Mouse (Mus musculus) limb, embryonic 15.5 days (tissue): ENCODE results near the gene Shisa3. TPM values are rescaled to one million over a fixed set of nuclear protein-coding genes. Genes with fewer than 3 reads are reported as not detected.

Experiments used
- ATAC-seq: fragments of 200-750 bp; cut with Nextera tagmentation; 2 replicates; pipeline ENCODE4 v1.8.0; 2017; ENCODE audit warnings: low read depth, moderate TSS enrichment; ENCODE audit not compliant: insufficient number of reproducible peaks, low FRiP score, low TSS enrichment
- H3K27ac ChIP-seq: fragments of 300-500 bp; sonication (generic); 2 replicates; pipeline ENCODE4 v1.5.1; 2015; ENCODE audit warnings: moderate library complexity, mild to moderate bottlenecking, inconsistent platforms
- H3K27me3 ChIP-seq: fragments of 300-500 bp; sonication (generic); 2 replicates; pipeline ENCODE4 v1.6.1; 2015; ENCODE audit warnings: inconsistent platforms
- H3K36me3 ChIP-seq: fragments of 300-500 bp; sonication (generic); 2 replicates; pipeline ENCODE4 v1.6.1; 2015; ENCODE audit warnings: inconsistent platforms
- H3K4me1 ChIP-seq: fragments of 300-500 bp; sonication (generic); 2 replicates; pipeline ENCODE4 v1.6.1; 2015; ENCODE audit warnings: inconsistent platforms
- H3K4me2 ChIP-seq: fragments of 300-500 bp; sonication (generic); 2 replicates; pipeline ENCODE4 v1.6.1; 2015; ENCODE audit warnings: mild to moderate bottlenecking, inconsistent platforms
- H3K4me3 ChIP-seq: fragments of 300-500 bp; sonication (generic); 2 replicates; pipeline ENCODE4 v1.5.1; 2015; ENCODE audit warnings: mild to moderate bottlenecking, inconsistent platforms
- H3K9ac ChIP-seq: fragments of 300-500 bp; sonication (generic); 2 replicates; pipeline ENCODE4 v1.6.1; 2015; ENCODE audit warnings: inconsistent platforms
- H3K9me3 ChIP-seq: fragments of 300-500 bp; sonication (generic); 2 replicates; pipeline ENCODE4 v1.6.1; 2016; ENCODE audit warnings: inconsistent platforms
- WGBS: fragments of 180-500 bp; shearing (Covaris S2); methylation state at CpG from one replicate; pipeline ENCODE4 v1.1.7; 2015; 5-methylcytosine and 5-hydroxymethylcytosine counted together
- microRNA-seq: library from miRNA; unstranded; fragments of <30 nt; microRNA quantifications from one replicate; pipeline ENCODE4, GENCODE M21; 2016
- polyA plus RNA-seq: library from polyadenylated mRNA; unstranded; fragments of >200 nt; fragmentation: Nextera tagmentation; extraction: Ambion mirVana; gene quantifications from 2 replicates; pipeline ENCODE4 v1.2.1, GENCODE M21; 2015

Shisa3 gene
- polyA plus RNA-seq, 1 experiment from 2014 or later, result 2.8 TPM

DNA sequence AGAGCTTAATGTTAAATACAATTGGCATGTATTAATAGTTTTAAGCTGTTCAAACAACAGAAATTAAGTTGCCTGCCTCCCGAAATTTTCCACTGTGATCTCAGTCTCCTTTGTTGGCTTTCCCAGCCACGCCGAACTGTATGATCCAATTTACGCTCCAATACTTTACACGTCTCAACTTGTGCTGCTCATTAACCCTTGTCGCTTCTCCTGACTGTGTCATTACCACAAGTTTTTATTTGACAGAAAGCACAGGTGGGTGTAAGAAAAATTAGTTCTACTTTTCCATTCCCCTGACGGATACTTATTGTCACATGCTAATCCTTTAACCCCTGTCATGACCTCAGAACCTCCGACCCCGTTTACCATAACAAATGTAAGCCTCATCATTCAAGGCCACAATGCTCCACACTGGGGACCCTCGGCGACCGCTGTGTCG is 49.2 kb downstream of the Shisa3 start:
- Histone ChIP-seq H3K36me3 (no peaks in the 10 kb centered on the region), H3K9me3 (no peaks in the 10 kb centered on the region), H3K4me3 (no peak overlapping the region), H3K4me1 (no peaks in the 10 kb centered on the region), H3K27me3 (no peaks in the 10 kb centered on the region; the same call in 1 of the 2 replicates), H3K27ac (no peak overlapping the region), H3K9ac (no peak overlapping the region), H3K4me2 (no peak overlapping the region)
- no peak for ATAC-seq
- WGBS, result 39% methylated on average over 13 of the region's 13 CpGs

DNA sequence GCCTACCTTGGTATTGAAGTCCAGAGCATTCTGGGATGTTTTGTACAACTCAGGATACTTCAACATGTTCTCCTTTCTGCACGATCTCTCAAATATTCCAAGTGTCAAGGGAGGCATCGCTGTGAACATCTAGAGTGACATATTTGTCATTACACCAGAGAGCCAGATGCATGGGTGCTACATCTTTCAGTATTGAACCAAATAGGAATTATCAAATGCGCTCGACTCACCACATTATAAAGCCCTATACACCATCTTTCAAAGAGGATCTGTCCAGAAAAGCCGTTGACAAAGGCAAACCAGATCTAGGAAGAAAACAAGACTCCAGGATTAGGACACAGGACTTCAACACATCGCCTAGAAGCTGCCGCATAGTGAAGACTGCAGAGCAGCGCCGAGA is 52.2 kb downstream of the Shisa3 start:
- Histone ChIP-seq H3K9ac (no peak overlapping the region), H3K27me3 (no peaks in the 10 kb centered on the region; the same call in 1 of the 2 replicates), H3K4me3 (no peak overlapping the region), H3K27ac (no peak overlapping the region), H3K4me1 (peaks cover 4% of the 10 kb centered on the region; the same call in 1 of the 2 replicates), H3K4me2 (no peak overlapping the region), H3K9me3 (no peaks in the 10 kb centered on the region), H3K36me3 (no peaks in the 10 kb centered on the region)
- 89% methylated on average over 9 of the region's 9 CpGs for WGBS
- ATAC-seq, result no peak

DNA sequence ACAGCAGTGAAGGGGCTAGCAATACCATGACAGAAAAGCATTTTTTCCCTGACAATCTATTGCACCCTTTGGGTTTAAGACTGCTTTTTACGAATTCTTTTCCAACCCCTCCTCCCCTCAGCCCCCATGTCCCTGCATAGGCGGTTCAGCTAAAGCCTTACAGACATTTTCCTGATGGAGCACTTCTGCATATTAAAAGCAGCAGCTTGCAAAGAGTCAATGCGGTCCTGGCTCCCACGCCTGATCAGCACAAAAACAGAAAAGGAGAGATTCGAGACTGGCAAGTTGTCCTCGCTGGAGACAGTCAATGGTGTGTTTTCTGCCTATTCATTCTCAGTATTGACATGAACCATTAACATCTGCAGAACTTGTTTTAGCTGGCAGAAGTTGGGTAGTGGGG is 55.0 kb downstream of the Shisa3 start:
- ATAC-seq, result no peak
- WGBS, result 29% methylated on average over 6 of the region's 6 CpGs
- H3K4me1 ChIP-seq, result peaks cover 4% of the 10 kb centered on the region; the same call in 1 of the 2 replicates
- H3K9me3 ChIP-seq, result no peaks in the 10 kb centered on the region
- no peak overlapping the region for H3K4me3 ChIP-seq
- no peaks in the 10 kb centered on the region for H3K27me3 ChIP-seq
- H3K4me2 ChIP-seq, result no peak overlapping the region
- no peak overlapping the region for H3K27ac ChIP-seq
- no peaks in the 10 kb centered on the region for H3K36me3 ChIP-seq
- no peak overlapping the region for H3K9ac ChIP-seq

DNA sequence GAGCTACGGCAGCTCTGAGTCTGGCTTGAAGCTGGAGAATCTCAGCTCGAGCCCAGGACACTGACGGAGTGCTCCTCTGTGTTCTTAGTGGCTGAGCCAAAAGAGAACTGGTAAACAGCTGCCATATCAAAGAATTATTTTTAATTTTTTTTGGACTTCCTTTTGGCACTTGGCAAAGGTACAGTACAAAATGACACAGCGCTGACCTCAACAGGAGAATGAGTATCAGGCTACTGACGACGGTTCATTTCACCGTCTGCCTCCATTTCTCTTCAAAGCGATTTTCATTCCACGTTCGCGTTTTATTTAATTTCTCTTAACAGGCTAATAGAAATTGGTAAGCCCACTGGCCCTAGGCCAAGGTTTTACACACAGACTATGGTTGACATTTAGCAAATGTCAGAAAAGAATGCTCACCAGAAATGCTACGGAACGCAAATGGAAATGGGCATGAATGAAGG is 61.8 kb downstream of the Shisa3 start:
- H3K4me2 ChIP-seq, result no peak overlapping the region
- no peak overlapping the region for H3K4me3 ChIP-seq
- WGBS, result 37% methylated on average over 13 of the region's 13 CpGs
- H3K27me3 ChIP-seq, result no peaks in the 10 kb centered on the region
- ATAC-seq, result no peak
- H3K4me1 ChIP-seq, result peaks cover 2% of the 10 kb centered on the region; the same call in 1 of the 2 replicates
- no peak overlapping the region for H3K9ac ChIP-seq
- no peaks in the 10 kb centered on the region for H3K36me3 ChIP-seq
- no peaks in the 10 kb centered on the region for H3K9me3 ChIP-seq
- H3K27ac ChIP-seq, result no peak overlapping the region

DNA sequence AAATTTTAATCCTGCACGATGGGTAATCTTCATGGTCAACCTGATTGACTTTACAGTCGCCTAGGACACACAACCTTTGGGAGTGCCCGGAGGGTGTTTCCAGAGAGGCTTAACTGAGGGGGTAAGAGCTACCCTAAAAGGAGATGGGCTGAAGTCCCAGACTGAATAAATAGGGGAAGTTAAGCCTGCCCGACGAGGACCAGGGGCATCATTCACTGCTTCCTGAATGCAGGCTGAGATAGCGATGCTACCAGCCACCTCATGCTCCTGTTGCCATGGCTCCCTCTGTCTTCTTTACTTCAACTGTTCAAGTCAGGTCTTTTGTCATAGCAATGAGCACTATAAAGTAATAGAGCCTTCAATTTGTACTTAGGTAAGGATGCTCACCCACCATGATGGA is 62.5 kb downstream of the Shisa3 start:
- Histone ChIP-seq H3K9ac (no peak overlapping the region), H3K36me3 (no peaks in the 10 kb centered on the region), H3K27ac (no peak overlapping the region), H3K4me3 (no peak overlapping the region), H3K4me1 (peaks cover 2% of the 10 kb centered on the region; the same call in 1 of the 2 replicates), H3K9me3 (no peaks in the 10 kb centered on the region), H3K27me3 (no peaks in the 10 kb centered on the region), H3K4me2 (no peak overlapping the region)
- WGBS, result 78% methylated on average over 6 of the region's 6 CpGs
- ATAC-seq, result no peak

DNA sequence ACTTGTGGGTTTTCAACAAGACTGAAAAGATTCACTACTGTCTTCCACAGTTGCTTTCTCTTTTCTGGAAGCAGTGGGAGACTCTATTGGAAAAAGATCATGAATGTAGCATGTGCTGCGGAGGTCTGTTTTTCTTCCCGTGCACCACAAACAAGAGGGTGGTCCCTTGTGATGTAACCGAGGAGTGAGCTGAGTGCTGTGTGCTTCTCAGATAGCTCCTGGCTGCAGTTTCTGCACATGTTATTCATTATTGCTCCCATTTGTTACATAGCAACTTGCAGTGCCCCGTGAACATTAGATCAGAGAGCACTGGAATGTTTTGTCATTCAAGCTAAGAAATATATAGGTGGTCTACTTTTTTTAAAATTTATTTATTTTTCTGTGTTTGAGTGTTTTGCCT is 65.3 kb downstream of the Shisa3 start:
- no peak overlapping the region for H3K4me3 ChIP-seq
- no peak overlapping the region for H3K4me2 ChIP-seq
- 35% methylated on average over 4 of the region's 4 CpGs for WGBS

More for the DNA sequence above, 65.3 kb downstream of the Shisa3 start:
- ATAC-seq, result no peak
- H3K9ac ChIP-seq, result no peak overlapping the region
- H3K9me3 ChIP-seq, result no peaks in the 10 kb centered on the region
- no peak overlapping the region for H3K27ac ChIP-seq
- H3K36me3 ChIP-seq, result no peaks in the 10 kb centered on the region
- no peaks in the 10 kb centered on the region for H3K27me3 ChIP-seq
- peaks cover 2% of the 10 kb centered on the region; the same call in 1 of the 2 replicates for H3K4me1 ChIP-seq

Small RNA genes lying within 50 kb of the gene (microRNA-seq; reads per million reads assigned to microRNA genes)
- gene Gm23617, result not detected

Other genes starting within 250 kb of the Shisa3 start
- gene Bend4, start 179.6 kb upstream of the Shisa3 start, polyA plus RNA-seq, result 3.0 and 3.4 TPM in 2 replicates
- gene Atp8a1, start 239.6 kb downstream of the Shisa3 start, polyA plus RNA-seq, result 6.5 and 6.8 TPM in 2 replicates